Mouse (Mus musculus) midbrain, embryonic 14.5 days (tissue): ENCODE results near the gene Efemp2. TPM values are rescaled to one million over a fixed set of nuclear protein-coding genes. Genes with fewer than 3 reads are reported as not detected.
A peak's percentile ranks its signal among the peaks of the same experiment; 100 is the strongest.

Experiments used
- ATAC-seq: fragments of 200-750 bp; cut with Nextera tagmentation; 2 replicates; pipeline ENCODE4 v1.8.0; 2017; ENCODE audit warnings: moderate number of reproducible peaks, moderate library complexity; ENCODE audit not compliant: low FRiP score, low TSS enrichment
- DNase-seq: peaks from one replicate; pipeline ENCODE4 v3.0.0-alpha.2; 2015
- H3K27ac ChIP-seq: fragments of 300-500 bp; sonication (generic); replicated peaks from 2 replicates; pipeline ENCODE4 v1.5.1; 2014; ENCODE audit warnings: mild to moderate bottlenecking, low read depth, low read length, moderate library complexity
- H3K27me3 ChIP-seq: fragments of 300-500 bp; sonication (generic); 2 replicates; pipeline ENCODE4 v1.6.1; 2014; ENCODE audit warnings: low read length, control low read depth, mixed read lengths; ENCODE audit not compliant: control insufficient read depth, insufficient read depth
- H3K36me3 ChIP-seq: fragments of 300-500 bp; sonication (generic); 2 replicates; pipeline ENCODE4 v1.6.1; 2014; ENCODE audit warnings: low read length, control low read depth; ENCODE audit not compliant: control insufficient read depth, insufficient read depth
- H3K4me1 ChIP-seq: fragments of 300-500 bp; sonication (generic); 2 replicates; pipeline ENCODE4 v1.6.1; 2014; ENCODE audit warnings: mild to moderate bottlenecking, antibody characterized with exemption, low read length, control low read depth; ENCODE audit not compliant: control insufficient read depth, insufficient read depth
- H3K4me2 ChIP-seq: fragments of 300-500 bp; sonication (generic); 2 replicates; pipeline ENCODE4 v1.6.1; 2014; ENCODE audit warnings: mild to moderate bottlenecking, low read length, moderate library complexity
- H3K4me3 ChIP-seq: fragments of 300-500 bp; sonication (generic); replicated peaks from 2 replicates; pipeline ENCODE4 v1.5.1; 2014; ENCODE audit warnings: low read depth, low read length
- H3K9ac ChIP-seq: fragments of 300-500 bp; sonication (generic); replicated peaks from 2 replicates; pipeline ENCODE4 v1.6.1; 2014; ENCODE audit warnings: mild to moderate bottlenecking, low read length, moderate library complexity
- H3K9me3 ChIP-seq: fragments of 300-500 bp; sonication (generic); 2 replicates; pipeline ENCODE4 v1.6.1; 2016; ENCODE audit warnings: low read length, control low read depth, mixed read lengths; ENCODE audit not compliant: control insufficient read depth
- WGBS: fragments of 180-500 bp; shearing (Covaris S2); extraction: QIAGEN DNeasy Blood & Tissue Kit; methylation state at CpG from one replicate; pipeline ENCODE4 v1.1.7; 2014; 5-methylcytosine and 5-hydroxymethylcytosine counted together
- polyA plus RNA-seq: library from polyadenylated mRNA; unstranded; fragments of >200 nt; fragmentation: Nextera tagmentation; extraction: Ambion mirVana; gene quantifications from 2 replicates; pipeline ENCODE4 v1.2.1, GENCODE M21; 2014

Gene Efemp2
- polyA plus RNA-seq, 1 experiment from 2014 or later: 28.7 TPM

- H3K9me3 ChIP-seq: no peaks in the 10 kb centered on the region
- no peak overlapping the region for H3K27ac ChIP-seq
- peaks cover 42% of the 10 kb centered on the region for H3K36me3 ChIP-seq
- H3K4me2 ChIP-seq: no peak overlapping the region
- H3K9ac ChIP-seq: no peak overlapping the region
- WGBS: 92% methylated on average over 10 of the region's 10 CpGs
- DNase-seq (no peak), ATAC-seq (no peak)
- H3K27me3 ChIP-seq: no peaks in the 10 kb centered on the region
- H3K4me3 ChIP-seq: no peak overlapping the region
- peaks cover 8% of the 10 kb centered on the region; the same call in 1 of the 2 replicates for H3K4me1 ChIP-seq
These were observed 6.3 kb downstream of the Efemp2 start for GRCm38 (mm10) chr19:5480016-5480415.

GRCm38 (mm10) chr19:5481398-5481797, 7.6 kb downstream of the Efemp2 start:
- WGBS: 90% methylated on average over 10 of the region's 10 CpGs
- Histone ChIP-seq H3K27me3 (no peaks in the 10 kb centered on the region), H3K36me3 (peaks cover 56% of the 10 kb centered on the region), H3K9ac (no peak overlapping the region), H3K27ac (no peak overlapping the region), H3K4me1 (no peaks in the 10 kb centered on the region), H3K4me3 (no peak overlapping the region), H3K4me2 (no peak overlapping the region), H3K9me3 (no peaks in the 10 kb centered on the region)
- ATAC-seq (no peak), DNase-seq (no peak)

GRCm38 (mm10) chr19:5483386-5484359, 9.9 kb downstream of the Efemp2 start:
- no peaks in the 10 kb centered on the region for H3K27me3 ChIP-seq
- WGBS: 94% methylated on average over 19 of the region's 19 CpGs
- ATAC-seq: no peak
- no peak overlapping the region for H3K4me3 ChIP-seq
- H3K9me3 ChIP-seq: no peaks in the 10 kb centered on the region
- no peak for DNase-seq
- no peak overlapping the region for H3K4me2 ChIP-seq
- peaks cover 56% of the 10 kb centered on the region for H3K36me3 ChIP-seq
- H3K4me1 ChIP-seq: peaks cover 13% of the 10 kb centered on the region
- no peak overlapping the region for H3K9ac ChIP-seq
- H3K27ac ChIP-seq: no peak overlapping the region

DNA sequence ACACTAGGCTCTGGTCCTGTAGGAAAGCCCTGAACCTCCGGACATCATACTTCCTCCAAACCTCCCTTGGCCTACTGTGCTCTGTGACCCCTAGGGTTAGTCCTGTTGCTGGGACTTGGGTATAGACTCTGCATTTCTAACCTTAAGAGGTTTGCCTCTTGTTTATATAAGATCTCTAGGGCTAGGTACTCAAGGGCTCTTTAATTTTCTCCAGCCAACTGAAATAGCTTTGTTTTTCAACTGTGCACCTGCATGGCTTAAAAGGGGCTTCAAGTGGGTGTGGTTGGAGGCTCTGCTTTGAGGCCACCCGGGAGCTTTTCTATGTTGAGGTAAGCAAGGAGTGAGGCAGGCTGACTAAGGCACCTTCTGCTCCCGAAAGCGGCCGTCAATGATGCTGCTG, 10.7 kb downstream of the Efemp2 start:
- Histone ChIP-seq H3K4me3 (no peak overlapping the region), H3K36me3 (peaks cover 52% of the 10 kb centered on the region), H3K9me3 (no peaks in the 10 kb centered on the region), H3K9ac (no peak overlapping the region), H3K4me2 (no peak overlapping the region), H3K27ac (no peak overlapping the region), H3K4me1 (peaks cover 18% of the 10 kb centered on the region), H3K27me3 (no peaks in the 10 kb centered on the region)
- DNase-seq (no peak), ATAC-seq (no peak)
- 90% methylated on average over 5 of the region's 5 CpGs for WGBS

DNA sequence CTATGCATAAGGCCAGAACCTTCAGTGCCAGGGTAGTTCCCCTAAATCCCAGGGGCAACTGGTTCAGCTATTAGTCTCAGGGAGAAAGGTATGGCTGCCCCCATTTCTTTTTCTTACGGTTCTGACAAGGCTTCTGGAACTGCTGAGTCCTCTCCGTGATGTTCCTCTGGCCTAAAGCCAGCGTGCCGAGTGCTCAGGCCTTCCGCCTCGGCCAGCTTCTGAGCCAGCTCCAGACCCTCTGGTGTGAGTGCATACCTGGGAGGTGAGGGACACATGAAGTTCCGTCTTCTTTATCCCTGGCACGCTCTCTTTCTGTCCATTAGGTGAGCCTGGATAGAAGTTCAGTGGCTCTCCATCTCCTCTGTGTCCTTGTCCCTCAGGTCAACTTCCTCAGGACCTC, 11.6 kb downstream of the Efemp2 start:
- 92% methylated on average over 8 of the region's 8 CpGs for WGBS
- no peak overlapping the region for H3K4me2 ChIP-seq
- peaks cover 52% of the 10 kb centered on the region for H3K36me3 ChIP-seq
- ATAC-seq (no peak), DNase-seq (no peak)
- no peak overlapping the region for H3K4me3 ChIP-seq
- peaks cover 18% of the 10 kb centered on the region for H3K4me1 ChIP-seq
- H3K9me3 ChIP-seq: no peaks in the 10 kb centered on the region
- H3K9ac ChIP-seq: no peak overlapping the region
- H3K27me3 ChIP-seq: no peaks in the 10 kb centered on the region
- no peak overlapping the region for H3K27ac ChIP-seq

DNA sequence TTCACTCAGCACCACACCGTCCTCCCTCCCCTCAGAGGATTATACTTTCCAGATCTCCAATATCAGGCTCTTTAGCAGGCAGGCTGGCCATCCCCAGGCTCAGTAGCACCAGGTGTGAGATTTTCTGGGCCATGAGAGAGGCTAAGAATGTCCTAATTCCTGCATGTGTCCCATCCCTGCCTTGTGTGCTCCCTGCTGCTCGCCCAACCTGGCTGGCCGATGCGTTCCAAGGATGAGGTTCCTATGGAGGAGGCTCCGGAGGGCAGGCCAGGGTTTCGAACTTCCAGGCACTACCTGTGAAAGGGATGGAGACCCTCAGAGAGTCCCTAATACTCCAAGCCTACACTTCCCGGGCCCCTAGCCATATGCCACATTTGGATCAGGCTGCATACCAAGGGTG, 12.1 kb downstream of the Efemp2 start:
- H3K27ac ChIP-seq: no peak overlapping the region
- ATAC-seq (no peak), DNase-seq (no peak)
- no peaks in the 10 kb centered on the region for H3K27me3 ChIP-seq
- peaks cover 18% of the 10 kb centered on the region for H3K4me1 ChIP-seq
- H3K4me2 ChIP-seq: no peak overlapping the region
- no peak overlapping the region for H3K4me3 ChIP-seq
- WGBS: 93% methylated on average over 7 of the region's 7 CpGs
- peaks cover 52% of the 10 kb centered on the region for H3K36me3 ChIP-seq
- no peaks in the 10 kb centered on the region for H3K9me3 ChIP-seq
- 0 out of 2 replicates have a peak overlapping the region, but pooled peaks have one; percentile 10 for H3K9ac ChIP-seq

- WGBS: 92% methylated on average over 8 of the region's 8 CpGs
- H3K4me2 ChIP-seq: peak overlapping the region; percentile 78; the same call in 1 of the 2 replicates
- H3K27ac ChIP-seq: no peak overlapping the region
- ATAC-seq: no peak
- H3K9me3 ChIP-seq: no peaks in the 10 kb centered on the region
- H3K27me3 ChIP-seq: no peaks in the 10 kb centered on the region
- H3K36me3 ChIP-seq: peaks cover 51% of the 10 kb centered on the region
- peaks cover 18% of the 10 kb centered on the region for H3K4me1 ChIP-seq
- no peak overlapping the region for H3K4me3 ChIP-seq
- 0 out of 2 replicates have a peak overlapping the region, but pooled peaks have one; percentile 10 for H3K9ac ChIP-seq
- DNase-seq: no peak
These were observed 12.5 kb downstream of the Efemp2 start for GRCm38 (mm10) chr19:5486286-5486685.

DNA sequence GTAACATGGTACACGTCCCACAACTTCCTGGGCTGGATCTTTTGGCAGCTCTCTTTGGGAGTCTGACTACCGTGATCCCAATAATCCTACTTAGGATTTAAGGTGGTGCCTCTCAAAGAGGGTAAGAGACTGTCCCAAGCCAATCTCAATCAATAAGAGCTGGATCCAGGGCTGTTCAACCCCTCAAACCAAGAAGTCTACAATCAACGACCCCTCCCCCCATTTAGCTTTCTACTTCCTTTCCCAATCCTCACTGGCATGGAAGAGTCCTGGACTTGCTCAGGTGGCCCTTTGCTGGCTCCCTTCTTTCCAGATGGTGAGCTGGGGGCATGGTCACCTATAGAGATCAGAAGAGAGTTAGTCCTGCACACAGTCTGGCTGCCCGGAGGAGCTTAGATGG, 13.0 kb downstream of the Efemp2 start:
- WGBS: 84% methylated on average over 4 of the region's 4 CpGs
- H3K4me2 ChIP-seq: peak overlapping the region; percentile 78

More for the DNA sequence above, 13.0 kb downstream of the Efemp2 start:
- H3K4me1 ChIP-seq: peaks cover 20% of the 10 kb centered on the region
- no peak overlapping the region for H3K9ac ChIP-seq
- no peaks in the 10 kb centered on the region for H3K27me3 ChIP-seq
- DNase-seq (no peak), ATAC-seq (no peak)
- H3K4me3 ChIP-seq: no peak overlapping the region; the same call in 1 of the 2 replicates
- H3K36me3 ChIP-seq: peaks cover 46% of the 10 kb centered on the region
- H3K27ac ChIP-seq: no peak overlapping the region
- no peaks in the 10 kb centered on the region for H3K9me3 ChIP-seq
